Mouse (Mus musculus) Patski (cell line): Measurements from ENCODE around the gene Snx29. TPM values are rescaled to one million over a fixed set of nuclear protein-coding genes. Genes with fewer than 3 reads are reported as not detected.

Experiments
- ATAC-seq: fragments of 100-300 bp; one replicate; pipeline ENCODE4 v1.8.0; 2021
- CTCF ChIA-PET: fragments of 350-600 bp; sonication (Branson Sonifier 250); formaldehyde crosslinking; loops from one replicate; lab custom pipeline; 2022; ENCODE audit warnings: inconsistent platforms; lab: Charles Lee
- POLR2A ChIA-PET: fragments of 350-600 bp; sonication (Branson Sonifier 250); formaldehyde crosslinking; loops from one replicate; lab custom pipeline; 2022; ENCODE audit warnings: antibody characterized with exemption, inconsistent platforms; lab: Charles Lee
- DNase-seq: peaks from one replicate; pipeline ENCODE4 v3.0.0-alpha.2; 2011; ENCODE audit warnings: low read depth, low spot score
- H3K27me3 ChIP-seq: fragments of 371-371 bp; one replicate; pipeline ENCODE4 v1.5.1; 2021
- CTCF ChIP-seq: fragments of 100-300 bp; IDR thresholded peaks from one replicate; pipeline ENCODE4 v1.5.1; 2021
- in situ Hi-C: fragments of 300-500 bp; cut with MboI; formaldehyde crosslinking; loops from 3 replicates; pipeline ENCODE4 v1.11.1; 2018; ENCODE audit warnings: low pct_unique_long_range_greater_than_20kb, mixed read lengths
- polyA plus RNA-seq: library from polyadenylated mRNA; unstranded; gene quantifications from one replicate; pipeline ENCODE4 v1.2.3, GENCODE M21; 2021

Gene Snx29
- polyA plus RNA-seq, 1 experiment from 2014 or later, result 11.9 TPM

DNA sequence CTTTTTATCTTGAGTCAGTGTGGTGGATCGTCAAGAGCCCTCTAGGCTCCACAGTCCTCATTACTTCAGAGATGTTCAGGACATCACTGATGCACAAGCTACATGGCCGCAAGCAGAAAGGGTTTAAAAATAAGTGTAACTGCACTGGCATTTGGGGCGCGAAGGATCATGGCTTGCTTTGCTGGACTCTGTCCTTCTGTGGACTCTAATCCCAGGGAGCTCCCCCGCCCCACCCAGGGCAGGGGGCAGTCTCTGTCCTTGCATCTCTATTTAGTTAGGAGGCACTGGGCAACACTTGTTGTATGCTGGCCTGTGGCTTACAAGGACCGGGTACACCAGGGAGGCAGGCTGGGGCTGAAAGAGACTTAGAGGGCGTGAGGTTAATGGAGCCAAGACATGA is 419.6 kb downstream of the Snx29 start:
- no peak for TF ChIP-seq CTCF
- ChIA-PET CTCF (no interaction called here), POLR2A (no interaction called here)
- DNase-seq, result no peak
- in situ Hi-C loops, result no loop called here
- no peak for ATAC-seq
- no peaks in the 10 kb centered on the region for H3K27me3 ChIP-seq

DNA sequence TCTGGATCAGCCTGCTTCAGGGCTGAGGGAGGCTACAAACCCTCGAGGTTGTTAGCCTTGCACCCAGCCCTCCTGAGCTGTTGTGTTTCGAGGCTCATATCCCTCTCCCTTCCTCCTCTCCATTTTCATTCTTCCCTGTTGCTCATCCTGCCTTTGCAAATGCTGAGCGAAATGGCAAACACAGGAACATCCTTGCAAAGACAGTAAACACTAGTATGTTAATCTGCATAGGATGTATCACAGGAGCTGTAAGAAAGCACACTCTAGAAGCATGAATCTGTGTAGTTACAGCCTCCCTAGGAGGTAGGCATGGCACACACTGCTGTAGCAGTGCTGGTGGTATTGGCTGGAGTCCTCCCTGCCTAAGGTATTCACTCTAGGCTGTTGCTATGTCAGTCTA is 420.3 kb downstream of the Snx29 start:
- ChIA-PET POLR2A (no interaction called here), CTCF (no interaction called here)
- in situ Hi-C loops, result no loop called here
- no peak for TF ChIP-seq CTCF
- no peaks in the 10 kb centered on the region for H3K27me3 ChIP-seq
- ATAC-seq, result no peak
- DNase-seq, result no peak

GRCm38 (mm10) chr16:11743724-11744123 is 421.0 kb downstream of the Snx29 start:
- no peaks in the 10 kb centered on the region for H3K27me3 ChIP-seq
- ChIA-PET POLR2A (no interaction called here), CTCF (no interaction called here)
- TF ChIP-seq CTCF, result no peak
- in situ Hi-C loops, result no loop called here
- no peak for ATAC-seq
- no peak for DNase-seq

DNA sequence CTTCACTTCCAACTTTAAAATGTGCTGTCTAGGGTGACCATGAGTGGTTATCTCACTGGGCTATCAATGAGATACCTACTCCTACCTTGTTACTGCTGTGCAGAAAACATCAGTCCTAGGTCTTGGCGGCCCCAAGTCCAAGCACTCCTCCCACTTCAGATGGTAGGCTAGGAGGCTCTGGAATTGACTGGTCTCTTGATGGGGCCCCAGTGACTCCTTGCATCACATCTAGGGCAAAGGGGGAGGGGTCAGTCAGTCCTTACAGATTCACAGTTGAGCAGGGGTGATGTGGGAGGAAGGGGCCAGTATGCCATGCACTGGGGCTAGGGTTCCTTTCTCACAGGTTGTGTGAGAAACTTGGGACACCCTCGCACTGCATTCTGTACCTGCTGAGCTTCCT is 423.3 kb downstream of the Snx29 start:
- ChIA-PET CTCF (no interaction called here), POLR2A (no interaction called here)
- ATAC-seq (no peak), DNase-seq (no peak)
- H3K27me3 ChIP-seq, result no peaks in the 10 kb centered on the region
- in situ Hi-C loops, result no loop called here
- no peak for TF ChIP-seq CTCF

- in situ Hi-C loops, result no loop called here
- DNase-seq (peak; percentile 25), ATAC-seq (peak; percentile 74)
- ChIA-PET CTCF (no interaction called here), POLR2A (no interaction called here)
- no peaks in the 10 kb centered on the region for H3K27me3 ChIP-seq
- TF ChIP-seq CTCF, result no peak
These were observed 425.2 kb downstream of the Snx29 start for GRCm38 (mm10) chr16:11747867-11748266.

DNA sequence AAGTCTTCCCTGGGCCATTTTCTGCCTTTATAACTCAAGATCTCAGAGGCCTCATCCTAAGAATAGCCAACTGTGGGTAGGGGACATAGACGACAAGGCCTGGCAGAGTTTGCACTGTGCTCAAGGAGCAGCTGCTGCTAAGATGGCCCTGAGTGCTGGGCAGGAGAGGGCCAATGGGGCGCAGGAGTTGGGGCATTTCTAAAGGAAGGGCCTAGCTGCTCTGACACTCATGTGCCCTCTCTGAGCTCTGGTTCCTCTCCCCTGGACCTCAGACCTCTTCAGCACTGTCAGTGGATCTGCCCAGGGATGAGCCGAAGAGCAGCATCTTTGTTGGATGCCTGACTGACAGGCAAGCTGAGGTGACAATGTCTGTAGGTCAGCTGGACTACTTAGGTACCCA is 426.4 kb downstream of the Snx29 start:
- CTCF ChIA-PET, result interaction anchor here (0.7 to 1.1 kb wide), 2 partner anchors 12 to 21 kb away, joined by 3 read pairs; no protein-coding TSS in a partner anchor

GRCm38 (mm10) chr16:11750605-11751004 is 427.9 kb downstream of the Snx29 start:
- ATAC-seq (no peak), DNase-seq (no peak)
- TF ChIP-seq CTCF, result no peak
- POLR2A ChIA-PET, result no interaction called here
- in situ Hi-C loops, result no loop called here
- CTCF ChIA-PET, result no interaction called here
- H3K27me3 ChIP-seq, result no peaks in the 10 kb centered on the region

More for the DNA sequence above, 426.4 kb downstream of the Snx29 start:
- no peak for ATAC-seq
- POLR2A ChIA-PET, result no interaction called here
- DNase-seq, result no peak
- in situ Hi-C loops, result no loop called here
- no peaks in the 10 kb centered on the region for H3K27me3 ChIP-seq
- TF ChIP-seq CTCF, result no peak

DNA sequence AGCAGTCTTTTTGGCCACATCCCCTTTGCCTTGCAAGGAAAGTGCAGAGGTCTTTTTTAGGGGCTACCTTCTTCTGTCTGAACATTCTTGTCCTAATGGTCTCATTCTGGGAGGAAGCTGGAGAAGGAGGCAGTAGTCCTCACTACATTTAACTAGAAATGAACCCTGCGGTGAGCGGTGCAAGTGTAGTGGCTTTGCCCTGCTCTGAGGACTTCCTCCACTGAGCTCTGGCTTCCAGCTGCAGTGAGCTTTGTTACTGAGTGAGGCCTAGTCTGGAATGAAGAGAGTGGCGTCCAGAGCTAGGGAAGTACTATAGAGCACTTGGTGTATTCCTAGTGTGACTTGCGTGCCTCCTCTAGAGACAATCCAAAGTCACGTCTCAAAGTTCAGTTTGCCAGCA is 429.8 kb downstream of the Snx29 start:
- DNase-seq, result no peak
- POLR2A ChIA-PET, result no interaction called here
- no peak for TF ChIP-seq CTCF
- in situ Hi-C loops, result no loop called here
- no peaks in the 10 kb centered on the region for H3K27me3 ChIP-seq
- CTCF ChIA-PET, result interaction anchor here (1.0 kb wide), 1 partner anchor 77 kb away, joined by 3 read pairs; no protein-coding TSS in a partner anchor
- no peak for ATAC-seq

GRCm38 (mm10) chr16:11753466-11753865 is 430.8 kb downstream of the Snx29 start:
- TF ChIP-seq CTCF, result no peak
- no peak for ATAC-seq

DNA sequence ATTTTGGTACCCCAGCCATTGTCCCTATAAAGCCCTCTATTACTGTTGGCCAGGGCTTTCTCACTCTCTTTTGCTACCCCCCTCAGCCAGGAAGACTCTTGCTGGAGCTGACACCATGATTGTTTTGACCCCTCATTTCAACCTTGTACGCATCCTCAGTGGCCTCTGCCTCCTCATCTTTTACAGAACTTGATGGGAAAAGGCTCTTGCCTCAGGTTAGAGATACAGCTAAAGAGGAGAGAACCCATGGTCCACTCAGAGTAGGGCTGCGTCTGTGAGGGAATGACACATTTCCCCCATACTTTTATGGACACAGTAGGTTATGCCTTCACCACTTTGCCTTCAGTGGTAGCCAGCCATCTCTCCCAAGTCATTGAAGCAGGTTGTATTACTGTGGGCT is 431.4 kb downstream of the Snx29 start:
- DNase-seq (no peak), ATAC-seq (no peak)
- CTCF ChIA-PET, result no interaction called here
- no peak for TF ChIP-seq CTCF
- no peaks in the 10 kb centered on the region for H3K27me3 ChIP-seq
- in situ Hi-C loops, result no loop called here
- POLR2A ChIA-PET, result no interaction called here

More at GRCm38 (mm10) chr16:11753466-11753865, 430.8 kb downstream of the Snx29 start:
- CTCF ChIA-PET, result no interaction called here
- no peaks in the 10 kb centered on the region for H3K27me3 ChIP-seq
- DNase-seq, result no peak
- in situ Hi-C loops, result no loop called here
- POLR2A ChIA-PET, result no interaction called here

- ATAC-seq, result no peak
- in situ Hi-C loops, result no loop called here
- POLR2A ChIA-PET, result no interaction called here
- TF ChIP-seq CTCF, result no peak
- no peaks in the 10 kb centered on the region for H3K27me3 ChIP-seq
- DNase-seq, result no peak
- CTCF ChIA-PET, result no interaction called here
These were observed 432.8 kb downstream of the Snx29 start for GRCm38 (mm10) chr16:11755281-11756066.
